Mouse (Mus musculus) 3T3-L1 (cell line): ENCODE measurements around the gene Tenm3.
A peak's percentile ranks its signal among the peaks of the same experiment; 100 is the strongest.

Source experiments
- DNase-seq: peaks from one replicate; pipeline ENCODE4 v3.0.0-alpha.2; 2015; ENCODE audit warnings: low read depth, low spot score

The Tenm3 gene

GRCm38 (mm10) chr8:48579732-48580131, 264.0 kb downstream of the Tenm3 start:
- DNase-seq, result no peak

GRCm38 (mm10) chr8:48579144-48579543, 264.6 kb downstream of the Tenm3 start:
- no peak for DNase-seq

GRCm38 (mm10) chr8:48572941-48573340, 270.8 kb downstream of the Tenm3 start:
- no peak for DNase-seq

GRCm38 (mm10) chr8:48572345-48572744, 271.4 kb downstream of the Tenm3 start:
- DNase-seq, result no peak

GRCm38 (mm10) chr8:48568608-48569007, 275.1 kb downstream of the Tenm3 start:
- no peak for DNase-seq

- no peak for DNase-seq
Observed at GRCm38 (mm10) chr8:48567929-48568607, 275.7 kb downstream of the Tenm3 start.

GRCm38 (mm10) chr8:48560227-48560626, 283.5 kb downstream of the Tenm3 start:
- DNase-seq, result no peak

- DNase-seq, result no peak
Observed at GRCm38 (mm10) chr8:48555546-48556141, 288.1 kb downstream of the Tenm3 start.

- DNase-seq, result no peak
Observed at GRCm38 (mm10) chr8:48554762-48555545, 288.8 kb downstream of the Tenm3 start.

GRCm38 (mm10) chr8:48553791-48554288, 289.9 kb downstream of the Tenm3 start:
- DNase-seq, result no peak

- no peak for DNase-seq
Observed at GRCm38 (mm10) chr8:48552306-48552705, 291.4 kb downstream of the Tenm3 start.

GRCm38 (mm10) chr8:48551370-48551769, 292.4 kb downstream of the Tenm3 start:
- DNase-seq, result no peak

- DNase-seq, result no peak
Observed at GRCm38 (mm10) chr8:48548908-48549307, 294.8 kb downstream of the Tenm3 start.

GRCm38 (mm10) chr8:48545631-48546030, 298.1 kb downstream of the Tenm3 start:
- no peak for DNase-seq

- DNase-seq, result no peak
Observed at GRCm38 (mm10) chr8:48544840-48545239, 298.9 kb downstream of the Tenm3 start.

- no peak for DNase-seq
Observed at GRCm38 (mm10) chr8:48542141-48542540, 301.6 kb downstream of the Tenm3 start.

GRCm38 (mm10) chr8:48540894-48541293, 302.9 kb downstream of the Tenm3 start:
- DNase-seq, result no peak

- DNase-seq, result no peak
Observed at GRCm38 (mm10) chr8:48535833-48536232, 307.9 kb downstream of the Tenm3 start.

- DNase-seq, result no peak
Observed at GRCm38 (mm10) chr8:48531795-48532194, 312.0 kb downstream of the Tenm3 start.

- DNase-seq, result no peak
Observed at GRCm38 (mm10) chr8:48530916-48531570, 312.7 kb downstream of the Tenm3 start.

GRCm38 (mm10) chr8:48527418-48527817, 316.3 kb downstream of the Tenm3 start:
- DNase-seq, result peak; percentile 40

- no peak for DNase-seq
Observed at GRCm38 (mm10) chr8:48522536-48523123, 321.1 kb downstream of the Tenm3 start.
